Mouse (Mus musculus) kidney, postnatal 36 days (tissue): ENCODE measurements around the gene Psmd2.

Experiments
- DNase-seq, 2 experiments: peaks; one replicate each; pipeline ENCODE4 v3.0.0; 2021 to 2022; ENCODE audit warnings: mixed read lengths in 2 of 2

Psmd2 gene

DNA sequence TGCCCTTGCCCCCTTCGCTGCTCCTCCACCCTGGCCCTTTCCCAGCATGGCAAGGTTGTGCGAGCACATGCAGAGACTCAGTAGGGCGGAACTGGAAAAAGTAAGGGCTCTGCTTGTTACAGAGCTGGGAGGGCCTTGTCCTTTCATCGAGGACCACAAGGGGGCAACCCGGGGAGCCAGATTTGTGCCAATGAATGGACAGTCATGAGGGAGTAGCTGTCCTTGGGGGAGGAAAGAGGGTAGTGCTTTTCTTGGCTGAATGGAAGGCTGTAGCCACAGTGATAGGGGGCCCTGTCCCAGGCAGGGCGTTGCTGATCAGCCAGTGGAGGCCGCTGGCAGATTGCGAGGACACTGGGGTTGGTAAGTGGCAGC, 51.1 kb downstream of the Psmd2 start:
- peak; percentile 76 to 84 for DNase-seq

- no peak for DNase-seq
Observed at GRCm38 (mm10) chr16:20703071-20703470, 51.6 kb downstream of the Psmd2 start.

DNA sequence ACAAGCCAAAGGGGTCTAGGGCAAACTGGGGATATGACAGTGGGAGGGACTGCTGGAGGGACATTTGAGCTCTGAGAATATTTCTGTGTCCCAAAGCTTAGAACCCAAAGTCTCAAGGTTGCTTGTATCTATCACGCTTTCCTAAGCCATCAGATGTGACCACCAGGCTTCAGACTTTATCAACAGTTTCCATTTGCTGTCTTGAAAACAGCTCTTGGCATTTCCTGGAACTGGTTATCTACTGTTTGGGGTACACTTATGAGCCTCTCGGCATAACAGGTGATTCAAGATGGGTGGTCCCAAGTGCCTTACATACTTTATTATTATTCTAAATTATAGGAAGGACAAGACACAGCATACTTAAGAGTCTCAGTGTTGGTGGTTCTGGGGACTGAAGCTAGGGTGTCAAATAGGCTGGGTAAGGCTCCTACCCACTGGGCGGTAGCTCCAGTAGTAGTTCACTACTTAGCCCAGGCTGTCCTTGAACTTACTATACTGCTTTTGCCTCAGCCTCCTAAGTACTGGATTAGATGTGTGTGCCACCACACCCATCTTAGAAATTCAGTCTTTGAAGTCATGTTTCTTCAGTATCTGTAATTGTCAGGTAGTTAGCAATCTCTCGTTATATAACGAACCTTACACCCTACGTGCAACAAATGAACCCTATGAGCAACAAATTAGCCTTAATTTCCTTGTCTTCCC, 52.4 kb downstream of the Psmd2 start:
- no peak for DNase-seq

GRCm38 (mm10) chr16:20705786-20706185, 54.3 kb downstream of the Psmd2 start:
- DNase-seq, result no peak

DNA sequence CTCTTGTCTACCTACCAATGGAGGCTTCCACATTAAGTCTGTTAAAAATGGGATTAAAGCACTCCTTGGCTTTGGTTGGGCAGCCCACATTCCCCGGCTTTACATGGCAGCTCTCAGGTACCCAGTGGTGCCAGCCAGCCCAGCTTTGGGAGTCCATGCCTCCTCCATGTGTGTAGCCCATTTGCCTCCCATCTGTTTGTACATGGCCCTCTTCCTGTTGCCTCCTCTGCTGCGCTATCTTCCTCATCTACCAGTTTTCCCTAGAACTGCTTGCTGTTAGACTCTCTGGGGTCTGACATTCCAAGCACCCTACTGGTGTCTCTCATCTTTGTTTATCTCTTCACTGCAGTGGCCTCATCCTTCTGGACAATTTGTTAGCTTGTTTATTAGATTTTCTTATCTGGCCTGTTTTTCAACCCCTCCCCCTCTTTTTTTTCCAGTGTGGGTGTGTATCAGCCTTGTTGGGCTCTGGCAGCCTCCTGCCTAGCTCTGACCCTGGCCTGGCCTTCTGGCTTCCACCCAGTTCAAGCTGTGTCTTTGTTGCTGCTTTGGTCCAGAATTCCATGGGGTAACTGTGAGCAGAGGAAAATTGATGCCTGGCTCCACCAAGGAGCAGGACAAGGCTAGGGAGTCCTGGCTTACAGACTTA, 55.1 kb downstream of the Psmd2 start:
- DNase-seq, result peak; percentile 29 to 40

DNA sequence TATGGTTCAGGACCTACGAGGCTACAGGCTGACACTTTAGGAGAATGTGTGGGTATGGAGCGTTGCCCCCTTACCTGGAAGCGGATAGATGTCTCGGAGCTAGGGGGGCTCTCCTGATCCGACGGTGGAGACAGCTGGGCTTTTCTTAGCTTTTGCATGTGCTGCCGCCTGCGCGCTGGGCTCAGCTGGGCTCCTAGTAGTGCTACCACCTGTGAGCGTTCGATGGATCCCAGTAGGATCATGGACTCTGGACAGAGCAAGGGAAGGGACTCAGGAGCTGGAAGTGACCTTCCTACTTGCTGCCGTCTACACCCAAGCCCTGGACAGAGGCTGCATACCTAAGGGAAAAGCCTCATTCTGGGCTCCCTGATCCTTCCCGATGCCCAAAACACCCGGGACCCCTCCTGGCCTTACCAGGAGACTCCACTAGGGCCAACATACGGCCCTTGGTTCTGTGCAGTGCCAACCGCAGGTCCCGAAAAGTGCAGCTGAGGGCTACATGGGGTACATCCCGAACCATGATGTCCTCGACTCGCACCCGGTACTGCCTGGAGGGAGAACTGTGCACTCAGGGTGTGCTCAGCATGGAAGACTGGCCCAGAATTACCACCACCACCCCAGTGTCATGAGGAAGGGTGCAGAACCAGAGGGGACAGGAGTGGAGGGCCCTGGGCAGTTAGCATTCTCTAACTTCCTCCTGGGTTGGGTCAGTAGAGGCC, 56.9 kb downstream of the Psmd2 start:
- DNase-seq, result no peak

DNA sequence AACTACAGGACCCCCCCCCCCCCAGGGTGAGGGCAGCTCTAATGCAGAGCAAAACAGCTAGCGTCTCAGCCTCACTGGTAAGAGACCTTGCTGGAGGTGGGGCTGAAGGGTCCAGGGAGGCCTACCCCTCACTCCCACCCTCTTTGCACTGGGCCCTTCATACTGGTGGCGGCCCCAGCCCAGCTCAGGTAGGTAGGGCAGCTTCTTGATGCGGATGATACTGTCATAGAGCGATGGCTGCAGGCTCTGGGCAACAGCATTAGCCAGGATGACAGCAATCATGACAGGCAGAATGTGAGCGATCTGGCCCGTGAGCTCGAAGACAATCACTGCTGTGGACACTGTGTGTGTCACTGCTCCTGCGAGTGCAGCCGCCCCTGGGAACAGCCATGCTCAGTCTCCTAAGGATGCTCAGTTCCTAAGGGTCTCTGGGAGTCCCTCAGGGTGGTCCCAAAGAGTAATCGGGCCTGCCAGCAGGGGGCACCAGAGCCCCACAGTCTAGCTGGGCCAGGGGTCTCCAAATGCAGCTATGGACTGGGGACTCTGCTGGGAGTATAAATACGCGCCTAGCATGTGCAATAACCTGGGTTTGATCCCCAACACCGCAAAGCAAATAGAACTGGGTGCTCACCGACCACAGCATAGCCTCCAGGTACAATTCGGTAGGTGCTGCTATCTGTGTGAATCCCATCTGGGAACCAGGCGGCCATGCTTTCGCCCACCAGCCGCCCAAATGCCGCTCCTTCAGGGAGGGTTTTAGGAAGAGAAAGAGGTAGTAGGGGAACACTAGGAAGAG, 57.7 kb downstream of the Psmd2 start:
- DNase-seq, result peak in 1 of 2 experiments; percentile 64

DNA sequence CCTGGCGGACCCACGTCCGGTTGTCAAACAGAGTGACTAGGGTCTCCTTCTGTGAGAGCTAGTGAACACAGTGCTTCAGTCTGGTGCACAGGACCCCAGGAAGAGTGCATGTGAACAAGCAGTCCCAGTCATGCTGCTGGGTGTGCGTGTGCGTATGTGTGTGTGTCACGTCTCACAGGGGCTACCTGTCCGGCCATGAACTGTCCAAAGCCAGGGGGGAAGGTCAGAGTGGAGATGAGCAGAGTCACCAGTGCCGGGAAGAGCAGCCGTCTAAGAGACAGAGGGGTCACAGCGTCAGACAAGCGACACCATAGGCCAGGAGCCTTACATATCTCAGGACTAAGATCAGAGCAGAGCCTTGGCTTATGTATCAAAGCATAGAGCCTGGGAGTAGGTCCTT, 58.9 kb downstream of the Psmd2 start:
- DNase-seq, result no peak

DNA sequence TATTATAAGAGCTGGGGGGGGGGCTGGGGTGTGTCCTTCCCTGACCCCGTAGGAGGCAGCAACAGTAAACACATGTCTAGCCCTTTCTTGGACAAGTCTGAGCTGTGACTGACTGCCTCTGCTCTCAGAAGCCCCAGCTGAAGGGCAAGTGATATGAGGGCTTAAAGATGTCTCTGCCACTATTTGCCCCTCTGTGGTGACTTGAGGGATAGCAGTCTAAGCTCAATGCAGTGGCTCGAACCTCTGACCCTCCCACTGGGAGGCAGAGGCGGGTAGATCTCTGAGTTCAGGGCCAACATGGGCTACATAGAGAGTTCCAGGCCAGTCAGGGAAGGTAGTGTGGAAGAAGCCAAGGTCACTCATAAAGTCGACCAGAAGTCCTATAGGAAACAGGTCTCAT, 59.4 kb downstream of the Psmd2 start:
- no peak for DNase-seq

DNA sequence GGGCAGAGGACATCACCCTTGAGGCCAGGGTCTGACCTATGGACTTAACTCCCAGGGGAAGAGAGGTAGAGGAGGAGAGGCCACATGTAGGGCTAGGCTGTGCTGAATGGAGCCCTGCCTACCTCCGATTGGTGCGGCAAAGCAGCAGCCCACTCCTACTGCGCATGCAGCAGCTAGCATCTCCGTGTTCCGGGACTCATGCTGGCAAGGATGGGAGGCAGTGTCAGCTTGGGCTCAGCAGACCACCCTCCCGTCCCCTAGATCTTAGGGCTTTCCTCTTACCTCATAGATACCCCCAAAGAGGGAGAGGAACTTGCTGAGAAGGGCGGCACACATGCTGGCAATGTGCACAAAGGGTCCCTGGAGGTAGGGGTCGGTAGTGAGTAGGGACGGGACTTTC, 60.7 kb downstream of the Psmd2 start:
- DNase-seq, result no peak

DNA sequence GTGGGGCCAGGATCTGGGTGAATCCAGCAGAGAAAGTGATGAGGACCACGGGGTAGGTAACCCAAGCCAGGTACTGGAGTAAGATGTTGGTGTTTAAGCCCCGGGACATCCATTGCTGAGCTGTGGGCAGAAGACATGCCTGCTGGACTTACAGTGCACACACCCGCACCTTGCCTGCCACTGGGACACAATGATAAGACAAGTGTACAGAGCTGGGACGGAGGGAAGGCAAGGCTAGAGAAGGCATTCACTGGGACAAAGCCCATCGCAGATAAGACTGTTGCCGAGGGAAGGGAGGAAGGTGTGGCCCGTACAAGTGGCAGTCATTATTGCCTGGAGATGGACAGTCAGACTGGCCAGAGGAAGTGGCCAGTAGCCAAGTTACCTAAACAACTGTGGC, 61.4 kb downstream of the Psmd2 start:
- DNase-seq, result no peak
